Mouse (Mus musculus) spleen, adult 2 months (tissue): Measurements from ENCODE around the gene Nos3.

Source experiments
- CTCF ChIP-seq: fragments of 200-500 bp; IDR thresholded peaks from 2 replicates; pipeline ENCODE4 v1.5.1; 2011; ENCODE audit warnings: mild to moderate bottlenecking, inconsistent platforms; ENCODE audit not compliant: insufficient read depth, insufficient read length, insufficient replicate concordance; ENCODE audit errors: extremely low read depth
- POLR2A ChIP-seq: fragments of 200-500 bp; IDR thresholded peaks from 2 replicates; pipeline ENCODE4 v1.6.1; 2011; ENCODE audit warnings: low read depth, low read length, inconsistent platforms

- TF ChIP-seq CTCF (no peak), POLR2A (no peak)
Measured at GRCm38 (mm10) chr5:24379501-24379900, 14.9 kb downstream of the Nos3 start.
